Mouse (Mus musculus) kidney, postnatal 25 days (tissue): Measurements from ENCODE around the gene Psapl1.
"Not testable (repeated sequence)": the region's sequence is repeated elsewhere in the genome, so short reads cannot be mapped to it uniquely, and the experiment has no call there.

Source experiments
- DNase-seq, 2 experiments: peaks; one replicate each; pipeline ENCODE4 v3.0.0; 2021; ENCODE audit warnings: mixed read lengths in 2 of 2

The Psapl1 gene

DNA sequence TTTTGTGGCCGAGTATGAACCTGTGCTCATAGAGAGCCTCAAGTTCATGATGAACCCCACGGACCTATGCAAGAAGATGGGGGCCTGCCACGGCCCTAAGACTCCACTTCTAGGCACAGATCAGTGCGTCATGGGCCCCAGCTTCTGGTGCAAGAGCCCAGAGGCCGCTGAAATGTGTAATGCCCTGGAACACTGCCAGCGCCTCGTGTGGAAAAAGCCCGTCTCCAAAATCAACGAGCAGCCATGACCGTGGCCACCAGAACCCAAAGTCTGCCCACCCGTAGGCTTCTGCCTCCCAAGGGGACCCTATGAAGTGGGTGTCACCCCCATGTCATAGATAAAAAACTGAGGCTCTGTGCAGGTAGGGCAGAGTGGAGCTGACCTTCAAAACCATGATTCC, 1.6 kb downstream of the Psapl1 start:
- no peak for DNase-seq

DNA sequence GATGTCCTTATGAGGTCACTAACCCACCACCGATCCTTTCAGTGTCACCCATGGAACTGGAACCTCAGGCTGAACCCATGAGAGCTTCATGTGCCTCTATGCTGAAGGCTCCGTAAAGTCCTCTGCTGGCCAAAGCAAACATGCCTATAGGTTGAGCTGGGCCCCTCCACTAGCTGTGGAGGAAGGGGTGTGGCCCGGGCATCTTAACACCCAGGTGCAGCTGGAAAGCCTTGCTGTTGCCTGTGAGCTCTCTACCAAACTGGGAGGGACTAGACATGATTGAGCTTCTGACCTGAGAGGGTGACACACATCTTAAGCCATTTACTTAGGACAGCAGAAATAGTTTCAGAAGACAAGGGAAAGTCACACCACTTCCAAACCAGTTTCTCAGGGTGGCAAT, 5.0 kb downstream of the Psapl1 start:
- no peak for DNase-seq

- DNase-seq = no peak
Observed at GRCm38 (mm10) chr5:36213310-36213709, 9.5 kb downstream of the Psapl1 start.

GRCm38 (mm10) chr5:36220105-36220504, 16.3 kb downstream of the Psapl1 start:
- no peak for DNase-seq

DNA sequence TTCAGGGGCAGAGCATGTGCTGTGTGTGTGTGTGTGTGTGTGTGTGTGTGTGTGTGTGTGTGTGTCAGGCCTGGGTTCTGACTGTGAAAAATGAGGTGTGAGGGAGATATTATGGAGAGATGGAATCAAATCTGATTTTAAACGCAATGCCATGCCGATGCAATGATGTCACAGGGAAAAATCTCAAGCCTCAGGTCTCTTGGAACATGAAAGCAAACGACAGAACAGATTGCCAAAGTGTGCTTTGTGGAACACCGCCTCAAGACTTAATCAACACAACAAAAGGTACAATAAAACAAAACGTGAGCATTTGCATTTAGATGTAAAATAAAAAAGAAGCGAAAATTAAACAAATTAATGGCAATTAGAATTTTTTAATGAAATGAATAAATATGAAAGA, 16.8 kb downstream of the Psapl1 start:
- DNase-seq = no peak

DNA sequence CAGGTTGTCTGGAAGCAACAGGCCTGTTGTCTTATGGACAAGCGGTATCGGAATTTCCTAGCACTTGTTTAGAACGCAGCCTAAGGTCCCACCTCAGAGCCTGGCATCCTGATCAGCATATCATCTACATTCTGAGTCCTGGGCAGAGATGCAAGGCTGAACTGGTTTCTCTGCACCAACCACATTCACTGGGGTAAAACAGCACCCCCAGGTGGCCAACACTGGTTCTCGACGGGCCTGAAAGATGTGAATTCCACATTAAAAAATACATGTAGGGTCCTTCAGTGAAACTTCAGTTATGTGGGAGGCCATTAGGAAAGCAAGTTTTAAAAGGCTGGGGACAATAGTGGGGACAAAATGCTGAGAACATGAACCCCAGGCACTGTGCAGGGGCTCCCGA, 20.0 kb downstream of the Psapl1 start:
- DNase-seq = peak; percentile 60 to 65

DNA sequence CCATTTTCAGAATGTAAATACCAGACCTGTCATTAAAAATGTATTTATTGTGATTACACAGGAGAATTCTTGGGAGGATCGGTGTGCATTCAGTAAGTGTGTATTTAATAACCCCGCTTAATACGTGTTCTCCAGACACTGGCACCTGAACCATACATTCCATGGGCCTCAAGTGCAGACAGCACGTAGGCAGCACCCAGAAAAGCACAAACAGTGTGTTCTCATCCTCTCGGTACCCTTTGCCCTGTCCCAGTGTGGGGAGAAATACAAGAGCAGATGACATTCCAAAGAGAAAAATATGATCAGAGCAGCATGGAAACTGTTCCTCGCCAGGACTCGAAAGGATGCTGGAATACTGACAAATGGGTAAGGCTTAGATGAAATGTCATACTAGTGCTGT, 22.0 kb downstream of the Psapl1 start:
- DNase-seq = no peak

DNA sequence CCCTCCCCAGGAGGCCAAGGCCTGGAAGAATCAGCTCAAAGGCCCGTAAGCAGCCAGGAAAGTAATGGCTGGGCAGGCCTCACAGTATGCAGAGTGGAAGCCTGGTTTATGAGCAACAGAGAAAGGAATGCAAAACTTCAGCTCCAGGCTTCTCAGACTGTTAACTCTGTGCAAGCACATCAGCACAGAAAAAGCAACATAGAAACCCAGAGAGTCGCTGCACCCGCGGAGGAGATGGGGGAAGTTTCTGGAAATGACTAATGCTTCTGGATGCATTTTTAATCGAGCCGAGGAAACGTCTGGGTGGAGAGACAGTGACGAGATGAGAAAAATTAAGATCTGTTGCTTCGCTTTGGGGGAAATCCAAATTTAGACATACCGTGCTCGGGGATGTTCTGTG, 22.5 kb downstream of the Psapl1 start:
- no peak for DNase-seq

GRCm38 (mm10) chr5:36228405-36229370, 24.9 kb downstream of the Psapl1 start:
- peak; percentile 25 to 48 for DNase-seq

DNA sequence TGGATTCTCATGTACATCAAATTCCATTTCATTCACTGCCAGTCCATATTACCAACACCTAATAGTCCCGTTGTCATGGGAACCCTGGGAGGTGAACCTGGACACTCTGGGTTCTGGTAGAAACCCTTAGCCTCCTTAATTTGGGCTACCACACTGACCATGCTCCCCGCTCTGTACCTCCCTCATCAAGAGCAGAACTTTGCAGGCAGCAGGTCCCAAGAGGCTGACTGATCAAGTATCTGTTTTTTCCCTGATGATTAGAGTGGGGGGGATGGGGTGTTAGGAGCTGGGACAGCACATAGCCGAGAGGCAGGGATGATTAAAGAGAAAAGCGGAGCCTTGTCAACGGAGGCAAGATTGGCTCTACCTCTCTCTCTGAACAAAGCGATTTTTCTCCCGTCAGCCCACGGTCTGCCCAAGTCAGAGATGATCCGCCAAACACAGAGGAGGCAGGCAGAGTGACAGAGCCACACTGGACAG, 26.5 kb downstream of the Psapl1 start:
- no peak for DNase-seq

GRCm38 (mm10) chr5:36237526-36237925, 33.7 kb downstream of the Psapl1 start:
- not testable (repeated sequence) for DNase-seq

- no peak for DNase-seq
Observed at GRCm38 (mm10) chr5:36248022-36248421, 44.2 kb downstream of the Psapl1 start.

DNA sequence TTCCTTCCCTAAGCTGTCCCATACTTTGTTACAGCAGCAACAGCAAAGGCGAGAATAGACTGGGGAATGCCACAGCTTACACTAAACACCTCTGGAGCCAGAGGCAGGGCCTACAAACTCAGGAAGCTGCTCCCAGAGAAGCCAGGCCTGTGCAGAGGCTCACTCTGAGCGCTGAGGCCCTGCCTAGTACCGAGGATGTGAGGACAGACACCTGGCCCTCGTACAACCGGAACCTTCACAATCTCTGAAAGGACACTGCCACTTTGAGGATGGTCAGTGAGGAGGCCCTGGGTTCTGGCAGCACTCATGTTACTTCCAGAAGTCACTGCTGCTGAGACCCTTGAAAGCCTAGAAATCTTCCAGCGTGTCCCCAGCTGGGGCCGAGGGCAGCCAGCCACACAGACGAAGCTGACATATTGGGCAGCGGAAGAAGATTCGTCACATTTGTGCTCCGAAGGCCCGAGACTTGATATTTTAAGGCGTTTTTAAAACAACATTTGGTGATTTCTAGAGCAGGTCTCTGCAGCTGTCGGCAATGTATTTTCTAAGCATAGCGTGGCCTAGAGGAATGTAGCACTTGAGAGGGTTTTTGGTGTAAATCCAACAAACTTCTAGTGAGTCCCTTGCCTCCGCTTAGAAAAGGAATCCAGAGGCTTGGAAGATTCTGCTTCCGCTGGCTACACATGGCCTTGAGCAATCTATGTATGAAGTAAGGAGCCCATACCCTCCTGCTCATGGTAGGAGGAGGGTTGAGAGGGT, 49.1 kb downstream of the Psapl1 start:
- DNase-seq = no peak

- no peak for DNase-seq
Observed at GRCm38 (mm10) chr5:36254642-36255516, 51.1 kb downstream of the Psapl1 start.
